In the genomic region with DNA sequence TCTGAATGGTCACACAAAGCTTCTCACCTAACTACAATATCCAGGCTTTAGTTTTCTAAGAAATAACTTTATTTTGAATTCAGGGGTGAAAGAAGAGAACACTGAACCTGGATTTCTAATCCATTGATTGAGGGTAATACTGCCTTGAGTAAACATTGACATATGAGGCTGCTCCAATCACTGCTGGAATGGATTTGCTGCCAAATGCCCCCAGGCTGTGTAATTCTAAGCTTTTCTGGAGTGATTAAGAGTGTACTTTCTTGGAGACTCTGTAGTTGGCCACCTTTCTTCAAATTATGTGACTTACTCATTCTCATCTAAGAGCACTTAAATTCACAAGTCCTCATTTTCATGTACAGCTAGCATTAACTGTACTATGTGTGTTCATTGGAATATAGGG, we compare ENCODE assay signal across 22 mouse cellular contexts.
A peak's percentile ranks its signal among the peaks of the same experiment; 100 is the strongest.
DNase-seq lines count a peak whose midpoint lies in the region; ATAC-seq lines count a peak whose summit lies in the region.
"Had no signal": no experiment of that assay in that cellular context is flagged by ENCODE, and none has a peak within 500 bp of the region (broad histone marks: within the 10 kb centered on the region; RNA-seq: fewer than 3 reads in every experiment).

No protein-coding gene starts in this region.

- ATAC-seq in embryonic facial prominence, embryonic 14.5 days (ENCODE audit: low read depth) = peak; percentile 79
- ATAC-seq: forebrain, embryonic 15.5 days; intestine, embryonic 16.5 days had no signal

- no peak overlapping the region for H3K9ac ChIP-seq in embryonic facial prominence, embryonic 14.5 days (ENCODE audit: low read depth, low read length)
- H3K9ac ChIP-seq: embryonic facial prominence, embryonic 15.5 days; forebrain, embryonic 15.5 days; hindbrain, embryonic 13.5 days had no signal

- no peak overlapping the region for H3K4me3 ChIP-seq in embryonic facial prominence, embryonic 14.5 days (ENCODE audit: low read depth, low read length)
- H3K4me3 ChIP-seq: embryonic facial prominence, embryonic 15.5 days; erythroblast, embryonic 14.5 days; forebrain, embryonic 10.5 days; forebrain, embryonic 15.5 days; heart, embryonic 10.5 days; hindbrain, embryonic 13.5 days had no signal

- no peaks in the 10 kb centered on the region for H3K36me3 ChIP-seq in embryonic facial prominence, embryonic 14.5 days (ENCODE audit: control insufficient read depth, insufficient read depth, low read length)
- H3K36me3 ChIP-seq: embryonic facial prominence, embryonic 15.5 days; forebrain, embryonic 10.5 days; forebrain, embryonic 15.5 days; heart, embryonic 10.5 days; hindbrain, embryonic 13.5 days had no signal

- peak; percentile 6 for DNase-seq in embryo, embryonic 10 days (ENCODE audit: low spot score)
- DNase-seq in embryo, embryonic 9.5 days (ENCODE audit: extremely low spot score) = no peak
- DNase-seq in 3T3-L1 (ENCODE audit: low read depth, low spot score) = peak; percentile 34
- DNase-seq in embryo, embryonic 10.5 days (ENCODE audit: low spot score) = peak; percentile 8
- peak; percentile 56 for DNase-seq in embryonic facial prominence, embryonic 14.5 days (ENCODE audit: low spot score)
- no peak for DNase-seq in Muller cell, postnatal 12 days (ENCODE audit: inconsistent ontology term)
- DNase-seq in kidney, adult 18-20 months = no peak
- DNase-seq: adrenal gland, adult 8-10 months; cerebellum, adult 18-20 months; cerebellum, adult 9-11 months; gastrocnemius, postnatal 10 days; heart, adult 18-20 months; heart, postnatal 10 days; heart, postnatal 4 days; kidney, adult 8-10 months had no signal

- no peak overlapping the region for H3K27ac ChIP-seq in embryonic facial prominence, embryonic 14.5 days (replicated peaks; ENCODE audit: low read depth, low read length)
- H3K27ac ChIP-seq: embryonic facial prominence, embryonic 15.5 days; forebrain, embryonic 10.5 days; forebrain, embryonic 15.5 days; heart, embryonic 10.5 days; hindbrain, embryonic 13.5 days had no signal

- peaks cover 7% of the 10 kb centered on the region; the same call in 1 of the 2 replicates for H3K9me3 ChIP-seq in embryonic facial prominence, embryonic 14.5 days (ENCODE audit: control insufficient read depth, low read length)
- H3K9me3 ChIP-seq: embryonic facial prominence, embryonic 15.5 days; forebrain, embryonic 10.5 days; forebrain, embryonic 15.5 days; heart, embryonic 10.5 days; hindbrain, embryonic 13.5 days had no signal

- no peak overlapping the region for H3K4me2 ChIP-seq in embryonic facial prominence, embryonic 14.5 days (ENCODE audit: low read depth, low read length)
- H3K4me2 ChIP-seq: embryonic facial prominence, embryonic 15.5 days; forebrain, embryonic 15.5 days; hindbrain, embryonic 13.5 days had no signal

- no peaks in the 10 kb centered on the region for H3K27me3 ChIP-seq in embryonic facial prominence, embryonic 14.5 days (replicated peaks; ENCODE audit: control insufficient read depth, insufficient read depth, low read length)
- H3K27me3 ChIP-seq: embryonic facial prominence, embryonic 15.5 days; forebrain, embryonic 15.5 days; hindbrain, embryonic 13.5 days had no signal

- H3K4me1 ChIP-seq in embryonic facial prominence, embryonic 14.5 days (ENCODE audit: control insufficient read depth, insufficient read depth, low read length) = no peaks in the 10 kb centered on the region
- H3K4me1 ChIP-seq: embryonic facial prominence, embryonic 15.5 days; forebrain, embryonic 10.5 days; forebrain, embryonic 15.5 days; heart, embryonic 10.5 days; hindbrain, embryonic 13.5 days had no signal

Comparison
In these comparisons a context has a peak if more than half of its experiments do, and no peak if none do; other contexts are left out.
1. DNase-seq: peak in embryo, embryonic 10 days (single experiment), 3T3-L1 (single experiment), embryo, embryonic 10.5 days (single experiment) and embryonic facial prominence, embryonic 14.5 days (single experiment); none in embryo, embryonic 9.5 days (single experiment), Muller cell, postnatal 12 days (single experiment) and kidney, adult 18-20 months (single experiment).